Mouse (Mus musculus) fat pad, adult 2 months (tissue): ENCODE data around the gene Gpr179.
A peak's percentile ranks its signal among the peaks of the same experiment; 100 is the strongest.

Experiments
- DNase-seq: peaks from one replicate; pipeline ENCODE4 v3.0.0-alpha.2; 2011; ENCODE audit warnings: low read depth, low spot score; ENCODE audit errors: extremely low read depth

Gene Gpr179

DNA sequence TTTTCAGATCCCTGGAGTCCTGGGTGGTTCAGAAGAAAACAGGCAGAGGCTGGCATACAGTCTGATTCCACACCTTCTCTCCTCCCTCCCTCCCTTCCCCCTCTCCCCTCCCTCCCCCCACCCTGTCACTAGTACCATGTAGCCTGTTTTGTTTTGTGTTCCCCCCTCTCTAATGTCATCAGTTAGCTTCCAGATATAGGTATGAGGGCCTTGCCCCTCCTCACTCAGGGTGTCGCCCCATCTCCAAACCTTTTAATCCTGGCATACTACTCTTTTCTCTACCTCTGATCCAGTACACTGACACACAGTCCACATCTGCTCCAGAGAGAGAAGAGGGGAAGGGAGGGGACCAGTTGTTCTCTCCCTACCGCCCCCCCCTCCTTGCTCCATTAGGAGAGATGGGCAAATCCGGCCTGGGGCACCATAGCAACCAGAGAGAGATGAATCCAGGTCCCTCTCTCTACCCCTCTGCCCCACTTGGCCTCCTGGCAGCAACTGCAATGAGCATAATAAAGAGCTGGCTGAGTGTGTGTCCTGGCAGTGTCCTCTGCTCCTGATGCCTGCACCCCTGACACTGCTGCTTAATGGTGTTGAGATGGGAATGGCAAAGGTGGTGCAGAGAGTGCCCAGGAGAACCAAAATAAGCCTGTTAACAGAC lies at the start of gene Gpr179:
Gene Gpr179, minus strand, starts transcription at position 51 of the 658 bp plus-strand sequence.
- no peak for DNase-seq

DNA sequence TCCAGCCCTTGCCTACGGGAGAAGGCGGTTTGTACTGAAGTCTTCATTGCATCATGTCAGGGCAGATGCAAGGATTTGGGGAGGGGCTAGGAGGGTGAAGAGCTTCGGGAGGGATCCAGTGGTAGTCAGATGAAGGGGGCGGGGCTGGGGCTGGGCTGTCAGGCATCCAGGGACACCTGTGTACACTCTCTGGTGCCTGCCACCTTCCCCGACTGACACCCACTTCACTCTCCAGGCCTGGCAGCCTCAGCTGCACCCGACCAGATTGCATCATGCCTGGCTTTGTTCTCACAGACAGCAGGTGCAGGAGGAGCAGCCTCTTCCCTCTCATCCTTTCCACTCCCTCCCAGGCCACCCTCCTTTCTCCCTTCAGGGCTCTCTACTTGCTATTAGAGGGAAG lies 49.2 kb upstream of the Gpr179 start:
- DNase-seq: no peak

DNA sequence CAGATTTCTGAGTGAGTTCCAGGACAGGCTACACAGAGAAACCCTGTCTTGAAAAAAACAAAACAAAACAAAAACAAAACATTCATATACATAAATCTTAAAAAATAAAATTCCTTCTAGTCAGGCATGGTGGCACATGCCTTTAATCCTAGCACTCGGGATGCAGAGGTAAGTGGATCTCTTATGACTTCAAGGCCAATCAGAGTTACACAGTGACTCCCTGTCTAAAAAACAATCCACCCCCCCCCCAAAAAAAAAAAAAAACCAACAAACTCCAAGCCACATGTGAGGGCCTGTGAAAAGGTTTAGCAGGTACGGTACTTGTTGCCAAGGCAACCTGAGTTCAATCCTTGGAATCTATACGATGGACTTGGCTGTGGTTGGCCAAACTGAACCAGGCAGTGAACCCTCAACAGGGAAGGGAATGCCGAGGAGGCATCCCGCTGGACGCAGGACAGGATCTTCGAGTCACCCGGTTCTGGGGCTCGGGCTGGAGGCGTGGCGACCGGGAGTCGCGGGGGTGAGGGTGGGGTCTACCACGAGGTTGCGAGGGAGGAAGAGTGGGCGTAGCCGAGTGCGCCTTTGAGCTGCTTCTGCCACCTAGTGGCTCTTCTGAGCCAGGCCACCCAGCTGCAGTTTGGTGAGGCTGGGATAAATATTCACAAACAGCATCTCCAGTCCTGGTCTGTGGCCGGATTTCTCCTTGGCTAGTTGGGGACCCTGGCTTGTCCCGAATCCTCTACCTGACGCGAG lies 48.3 kb upstream of the Gpr179 start:
- DNase-seq: no peak

DNA sequence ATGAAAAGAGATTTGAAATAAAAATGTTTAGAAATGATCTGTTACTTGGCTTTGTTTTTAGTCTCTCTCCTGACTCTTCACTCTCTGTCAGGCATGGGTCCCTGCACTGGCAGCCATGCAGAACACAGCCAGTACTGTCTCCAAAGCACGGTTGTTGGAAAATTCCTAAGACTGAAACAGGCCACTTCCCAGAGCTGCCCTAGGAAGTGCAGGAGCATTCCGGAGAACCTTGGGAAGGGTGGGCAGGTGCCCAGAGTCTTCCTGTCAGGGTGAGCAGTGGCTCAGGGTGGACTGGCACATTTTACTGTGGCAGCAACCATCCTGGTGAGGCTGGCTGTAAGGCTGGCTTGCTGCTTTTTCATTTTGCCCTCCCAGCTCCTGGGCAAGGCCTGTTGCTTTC lies 46.6 kb upstream of the Gpr179 start:
- no peak for DNase-seq

- DNase-seq: no peak
Measured at GRCm38 (mm10) chr11:97394146-97394545, 42.3 kb upstream of the Gpr179 start.

GRCm38 (mm10) chr11:97393658-97394057 lies 41.8 kb upstream of the Gpr179 start:
- DNase-seq: no peak

DNA sequence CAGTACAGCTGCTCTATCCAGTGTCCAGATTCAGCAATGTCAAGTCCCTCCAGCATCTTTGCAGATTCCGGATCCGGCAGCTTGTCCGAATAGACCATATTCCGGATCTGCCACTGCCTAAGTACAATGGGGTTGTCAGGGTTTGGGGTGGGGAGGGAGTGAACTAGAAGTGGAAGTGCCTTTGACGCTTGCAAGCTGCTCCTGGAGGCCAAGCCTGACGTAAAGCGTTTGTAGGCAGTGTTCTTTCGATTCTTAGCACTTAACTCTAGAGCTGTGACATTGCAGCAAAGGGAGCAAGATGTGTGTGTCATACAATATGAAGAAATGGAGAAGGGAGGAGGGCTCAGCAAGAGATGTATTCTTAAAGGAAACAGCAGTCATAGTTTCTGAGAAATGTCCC lies 37.2 kb upstream of the Gpr179 start:
- no peak for DNase-seq

DNA sequence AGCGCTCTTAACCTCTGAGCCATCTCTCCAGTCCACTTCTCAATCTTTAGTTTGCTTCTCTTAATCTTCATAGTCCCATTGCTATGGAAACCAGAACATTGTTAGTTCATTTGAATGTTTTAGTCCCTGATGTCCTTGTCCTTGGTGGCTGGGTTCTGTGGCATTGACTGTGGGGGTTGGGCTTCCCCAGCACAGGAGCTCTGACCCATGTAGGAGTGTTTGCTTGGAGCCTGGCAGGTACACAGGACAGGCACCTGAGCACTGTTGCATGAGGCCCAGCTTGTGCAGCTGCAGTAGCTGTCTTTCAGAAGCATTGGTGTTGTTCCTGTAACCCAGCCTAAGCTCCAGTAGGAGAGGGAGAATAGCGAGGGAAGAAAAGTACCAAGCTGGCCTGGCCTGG lies 35.9 kb upstream of the Gpr179 start:
- no peak for DNase-seq

GRCm38 (mm10) chr11:97383764-97384163 lies 31.9 kb upstream of the Gpr179 start:
- no peak for DNase-seq

GRCm38 (mm10) chr11:97383017-97383416 lies 31.1 kb upstream of the Gpr179 start:
- no peak for DNase-seq

GRCm38 (mm10) chr11:97380036-97380435 lies 28.2 kb upstream of the Gpr179 start:
- DNase-seq: no peak

- DNase-seq: no peak
Measured at GRCm38 (mm10) chr11:97373402-97373801, 21.5 kb upstream of the Gpr179 start.

DNA sequence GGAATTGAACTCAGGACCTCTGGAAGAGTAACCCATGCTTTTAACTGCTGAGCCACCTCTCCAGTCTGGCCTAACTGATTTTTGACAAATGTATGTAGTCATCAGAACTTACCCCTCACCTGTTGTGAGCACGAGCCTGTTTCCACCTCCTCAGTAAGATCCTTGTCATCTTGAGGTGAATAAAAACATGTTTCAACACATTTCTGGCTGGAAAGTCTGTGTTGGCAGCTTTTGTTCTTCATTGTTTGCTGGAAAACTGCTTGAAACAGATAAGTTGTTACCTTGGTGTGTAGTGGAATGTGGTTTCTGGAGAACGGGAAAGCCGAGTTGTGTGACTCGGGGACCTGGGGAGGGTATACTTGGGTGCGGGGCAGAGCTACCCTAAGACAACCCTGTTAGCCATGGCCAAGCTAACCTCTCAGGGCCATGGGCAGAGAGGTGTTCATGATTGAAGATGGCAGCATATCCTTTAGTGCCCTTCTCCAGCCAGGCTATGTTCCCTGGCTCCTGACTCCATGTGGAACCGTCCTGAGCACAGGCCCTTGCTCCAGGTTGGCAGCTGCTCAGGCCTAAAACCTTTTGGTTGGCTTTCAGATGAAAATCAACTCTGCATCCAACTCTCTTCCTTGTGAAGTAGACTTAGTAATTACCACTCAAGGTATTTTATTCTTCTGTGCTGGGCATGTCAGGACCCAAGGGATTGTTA lies 20.4 kb upstream of the Gpr179 start:
- DNase-seq: peak; percentile 88

GRCm38 (mm10) chr11:97370329-97371091 lies 18.6 kb upstream of the Gpr179 start:
- no peak for DNase-seq

- no peak for DNase-seq
Measured at GRCm38 (mm10) chr11:97368501-97368900, 16.6 kb upstream of the Gpr179 start.

DNA sequence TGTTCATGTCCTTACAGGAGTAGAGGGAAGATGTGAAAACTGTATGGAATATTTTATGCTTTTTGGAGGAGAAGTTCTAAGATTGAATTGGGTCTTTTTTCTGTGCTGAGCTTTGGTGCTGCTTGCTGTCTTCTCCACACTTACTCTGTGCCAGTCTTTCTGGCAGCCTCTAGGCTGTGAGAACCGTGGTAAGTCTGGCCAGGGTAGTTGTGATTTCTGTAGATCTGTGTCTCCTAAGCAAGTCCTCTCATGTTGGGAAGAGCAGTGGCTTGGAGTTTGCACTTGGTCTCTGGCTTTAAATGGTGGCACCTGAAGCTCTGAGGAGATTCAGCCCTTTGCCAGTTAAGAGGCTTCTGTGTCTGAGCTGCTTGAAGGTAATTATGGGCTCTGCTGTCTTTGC lies 13.7 kb upstream of the Gpr179 start:
- no peak for DNase-seq

- no peak for DNase-seq
Measured at GRCm38 (mm10) chr11:97363644-97363995, 11.7 kb upstream of the Gpr179 start.

- no peak for DNase-seq
Measured at GRCm38 (mm10) chr11:97362943-97363643, 11.2 kb upstream of the Gpr179 start.

DNA sequence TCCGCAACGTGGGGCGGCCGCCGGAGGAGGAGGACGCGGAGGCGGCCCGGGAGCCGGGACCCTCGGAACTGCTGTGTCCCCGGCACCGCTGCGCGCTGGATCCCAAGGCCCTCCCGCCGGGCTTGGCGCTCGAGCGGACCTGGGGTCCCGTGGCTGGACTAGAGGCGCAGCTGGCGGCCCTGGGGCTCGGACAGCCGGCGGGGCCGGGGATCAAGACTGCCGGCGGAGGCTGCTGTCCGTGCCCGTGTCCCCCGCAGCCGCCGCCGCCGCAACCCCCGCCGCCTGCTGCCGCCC lies 10.7 kb upstream of the Gpr179 start:
- DNase-seq: no peak

DNA sequence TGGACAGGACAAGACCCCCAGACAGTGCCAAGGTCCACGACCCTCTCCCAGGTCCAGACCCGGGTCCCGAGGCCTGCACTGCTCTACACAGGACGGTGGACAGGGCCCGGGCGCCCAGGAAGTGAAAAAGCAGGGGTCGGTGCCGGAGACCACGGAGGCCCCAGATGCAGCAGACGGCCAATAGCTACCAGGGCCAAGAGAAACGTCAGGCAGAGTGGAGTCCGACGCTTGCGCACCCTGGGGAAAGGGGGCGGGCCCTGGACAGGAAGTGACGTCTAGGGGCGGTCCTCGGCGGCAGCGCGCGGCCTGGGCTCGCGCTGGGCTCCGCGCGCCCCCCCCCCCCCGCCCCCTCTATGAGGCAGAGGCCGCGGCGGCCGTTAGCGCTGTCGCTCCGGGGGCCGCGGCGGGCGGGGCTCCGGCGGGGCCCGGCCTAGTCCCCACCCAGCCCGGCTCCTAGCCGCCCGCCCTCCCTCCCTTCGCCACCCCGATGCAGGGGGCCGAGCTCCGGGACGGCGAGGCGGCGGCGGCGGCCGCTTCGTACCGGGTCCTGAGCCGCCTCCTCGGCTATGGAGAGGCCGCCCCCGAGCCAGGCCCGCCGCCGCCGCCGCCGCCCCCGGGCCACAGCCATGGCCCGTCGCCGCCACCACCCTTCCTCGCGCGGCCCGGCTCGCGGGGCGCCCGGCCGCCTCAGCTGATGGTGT lies 10.2 kb upstream of the Gpr179 start, which contains the start of gene Socs7:
Gene Socs7, plus strand, starts transcription at position 604 of the 701 bp plus-strand sequence.
- no peak for DNase-seq
